Mouse (Mus musculus) myocyte (in vitro differentiated cells): ENCODE results near the gene Snx3. TPM values are rescaled to one million over a fixed set of nuclear protein-coding genes. Genes with fewer than 3 reads are reported as not detected.

Experiments used
- H3K27me3 ChIP-seq: one replicate; pipeline ENCODE4 v1.6.1; 2011; ENCODE audit not compliant: control insufficient read depth, insufficient read depth, insufficient read length
- H3K36me3 ChIP-seq: one replicate; pipeline ENCODE4 v1.6.1; 2011; ENCODE audit not compliant: control insufficient read depth, insufficient read depth
- H3K4me2 ChIP-seq: one replicate; pipeline ENCODE4 v1.6.1; 2011; ENCODE audit warnings: low read depth, control low read depth
- H3K4me3 ChIP-seq: one replicate; pipeline ENCODE4 v1.5.1; 2011; ENCODE audit warnings: mild to moderate bottlenecking, control low read depth, moderate library complexity
- H3K79me2 ChIP-seq: one replicate; pipeline ENCODE4 v1.6.1; 2011; ENCODE audit not compliant: control insufficient read depth, insufficient read depth
- H3ac ChIP-seq: one replicate; pipeline ENCODE4 v1.6.1; 2011; ENCODE audit not compliant: control insufficient read depth, insufficient read length
- CEBPB ChIP-seq: IDR thresholded peaks from 2 replicates; pipeline ENCODE4 v1.6.1; 2011; ENCODE audit warnings: mild to moderate bottlenecking, moderate library complexity; ENCODE audit not compliant: poor library complexity, insufficient read depth, severe bottlenecking
- E2F4 ChIP-seq: IDR thresholded peaks from one replicate; pipeline ENCODE4 v1.6.1; 2011; ENCODE audit warnings: mild to moderate bottlenecking, control low read depth, moderate library complexity; ENCODE audit not compliant: insufficient read depth
- MAX ChIP-seq: IDR thresholded peaks from one replicate; pipeline ENCODE4 v1.6.1; 2011; ENCODE audit warnings: low read depth, mild to moderate bottlenecking, control low read depth
- MYOD1 ChIP-seq, 3 experiments: IDR thresholded peaks; one replicate each; pipeline ENCODE4 v1.6.1; 2011; ENCODE audit warnings: control low read depth in 2 of 3, low read depth in 2 of 3, mild to moderate bottlenecking in 2 of 3, moderate library complexity in 1 of 3; ENCODE audit not compliant: insufficient read length in 2 of 3, control insufficient read depth in 1 of 3
- MYOG ChIP-seq, 3 experiments: IDR thresholded peaks; one replicate each; pipeline ENCODE4 v1.6.1; 2011; ENCODE audit warnings: control low read depth in 2 of 3, low read depth in 2 of 3, mild to moderate bottlenecking in 2 of 3; ENCODE audit not compliant: insufficient read length in 2 of 3, control insufficient read depth in 1 of 3, insufficient read depth in 1 of 3
- POLR2A ChIP-seq: IDR thresholded peaks from one replicate; pipeline ENCODE4 v1.6.1; 2011; ENCODE audit warnings: low read depth, mild to moderate bottlenecking, control low read depth, moderate library complexity; ENCODE audit not compliant: insufficient read length
- POLR2AphosphoS2 ChIP-seq: IDR thresholded peaks from one replicate; pipeline ENCODE4 v1.6.1; 2011; ENCODE audit warnings: low read depth, control low read depth; ENCODE audit not compliant: insufficient read length
- REST ChIP-seq: IDR thresholded peaks from one replicate; pipeline ENCODE4 v1.6.1; 2011; ENCODE audit warnings: mild to moderate bottlenecking, control low read depth, moderate library complexity; ENCODE audit not compliant: insufficient read depth, insufficient read length
- SRF ChIP-seq: IDR thresholded peaks from one replicate; pipeline ENCODE4 v1.6.1; 2011; ENCODE audit warnings: low read depth; ENCODE audit not compliant: control insufficient read depth, insufficient read length
- TCF12 ChIP-seq: IDR thresholded peaks from one replicate; pipeline ENCODE4 v1.6.1; 2011; ENCODE audit warnings: mild to moderate bottlenecking, control low read depth; ENCODE audit not compliant: poor library complexity, insufficient read depth, severe bottlenecking
- TCF3 ChIP-seq: IDR thresholded peaks from one replicate; pipeline ENCODE4 v1.6.1; 2011; ENCODE audit warnings: low read depth, control low read depth; ENCODE audit not compliant: insufficient read length
- USF1 ChIP-seq: IDR thresholded peaks from one replicate; pipeline ENCODE4 v1.6.1; 2011; ENCODE audit warnings: low read depth, mild to moderate bottlenecking, control low read depth, moderate library complexity
- polyA plus RNA-seq: library from polyadenylated mRNA; unstranded; fragments of >200 nt; fragmentation: generic; extraction: Trizol; gene quantifications from one replicate; pipeline ENCODE4 v1.2.1, GENCODE M21; 2012; ENCODE audit warnings: missing spikeins

Snx3 gene
- polyA plus RNA-seq, 1 experiment: 251 TPM

- Histone ChIP-seq H3ac (no peak overlapping the region), H3K4me2 (no peak overlapping the region), H3K27me3 (peaks cover 85% of the 10 kb centered on the region), H3K79me2 (no peaks in the 10 kb centered on the region), H3K36me3 (no peaks in the 10 kb centered on the region), H3K4me3 (no peak overlapping the region)
- TF ChIP-seq REST (no peak), POLR2AphosphoS2 (no peak), SRF (no peak), CEBPB (no peak), TCF3 (no peak), TCF12 (no peak), POLR2A (no peak), E2F4 (no peak), USF1 (no peak), MAX (no peak), MYOD1 (IDR thresholded peaks at IDR 0.05; ENCODE audit: control insufficient read depth in 1 of 3, insufficient read length in 2 of 3, low read depth in 2 of 3) (no peak), MYOG (IDR thresholded peaks at IDR 0.05; ENCODE audit: control insufficient read depth in 1 of 3, insufficient read depth in 1 of 3, insufficient read length in 2 of 3, low read depth in 2 of 3) (no peak)
Observed at GRCm38 (mm10) chr10:42578281-42578675, 76.4 kb downstream of the Snx3 start.

GRCm38 (mm10) chr10:42578698-42579474 is 77.1 kb downstream of the Snx3 start:
- TF ChIP-seq POLR2AphosphoS2 (no peak), SRF (no peak), CEBPB (no peak), USF1 (no peak), REST (no peak), TCF12 (no peak), MYOD1 (IDR thresholded peaks at IDR 0.05; ENCODE audit: control insufficient read depth in 1 of 3, insufficient read length in 2 of 3, low read depth in 2 of 3) (no peak), POLR2A (no peak), MYOG (IDR thresholded peaks at IDR 0.05; ENCODE audit: control insufficient read depth in 1 of 3, insufficient read depth in 1 of 3, insufficient read length in 2 of 3, low read depth in 2 of 3) (no peak), E2F4 (no peak), MAX (no peak), TCF3 (no peak)
- Histone ChIP-seq H3K4me2 (no peak overlapping the region), H3K36me3 (no peaks in the 10 kb centered on the region), H3K27me3 (peaks cover 85% of the 10 kb centered on the region), H3ac (no peak overlapping the region), H3K4me3 (no peak overlapping the region), H3K79me2 (no peaks in the 10 kb centered on the region)

GRCm38 (mm10) chr10:42579475-42580130 is 77.8 kb downstream of the Snx3 start:
- TF ChIP-seq TCF12: no peak
- TF ChIP-seq E2F4: no peak
- no peak for TF ChIP-seq MAX
- no peak for TF ChIP-seq REST
- TF ChIP-seq TCF3: no peak
- H3K36me3 ChIP-seq: no peaks in the 10 kb centered on the region
- H3K4me3 ChIP-seq: no peak overlapping the region
- no peak overlapping the region for H3ac ChIP-seq
- no peak overlapping the region for H3K4me2 ChIP-seq
- no peaks in the 10 kb centered on the region for H3K79me2 ChIP-seq
- H3K27me3 ChIP-seq: peaks cover 85% of the 10 kb centered on the region

DNA sequence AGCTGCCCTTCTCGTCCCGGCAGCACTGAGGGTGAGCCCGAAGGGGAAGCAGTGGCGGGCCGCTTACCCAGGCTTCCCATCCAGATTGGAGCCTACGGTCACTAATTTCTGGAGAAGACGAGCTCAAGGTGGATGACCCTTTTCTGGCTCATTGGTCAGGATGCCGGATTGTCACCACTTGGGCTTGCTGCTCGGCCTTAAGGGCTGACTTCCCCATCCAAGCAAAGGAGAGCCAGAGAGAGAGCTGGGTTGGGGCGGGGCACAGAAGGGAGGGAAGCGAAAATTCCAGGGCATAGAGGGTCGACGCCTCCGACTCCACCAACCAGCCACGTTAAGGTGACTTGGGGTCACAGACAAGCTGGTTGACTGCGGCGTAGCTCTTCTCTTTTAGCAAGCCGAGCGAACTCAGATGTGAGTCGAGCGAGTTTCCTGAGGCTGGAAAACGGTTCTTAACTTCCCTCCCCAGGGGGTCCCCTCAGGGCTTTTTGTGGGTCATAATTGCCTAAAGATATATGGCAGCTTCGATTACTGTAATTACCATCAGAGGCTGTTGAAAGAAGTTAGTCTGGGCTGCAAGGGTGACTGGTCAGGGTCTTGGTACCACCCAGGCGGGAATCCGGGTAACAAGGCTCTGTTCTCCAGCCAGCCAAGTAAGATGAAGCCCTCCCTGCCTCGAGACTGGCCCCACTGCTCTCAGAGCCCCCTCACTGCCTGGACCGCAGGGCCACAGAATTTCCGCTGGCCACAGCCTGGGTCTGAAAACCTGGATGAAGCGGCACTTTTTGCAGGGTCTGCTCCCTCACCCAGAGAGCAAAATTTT is 78.5 kb downstream of the Snx3 start:
- Histone ChIP-seq H3K4me2 (no peak overlapping the region), H3K27me3 (peaks cover 87% of the 10 kb centered on the region), H3K79me2 (no peaks in the 10 kb centered on the region), H3ac (no peak overlapping the region), H3K36me3 (no peaks in the 10 kb centered on the region), H3K4me3 (no peak overlapping the region)
- TF ChIP-seq E2F4 (no peak), POLR2AphosphoS2 (no peak), USF1 (no peak), REST (no peak), TCF3 (no peak), MAX (no peak), MYOG (IDR thresholded peaks at IDR 0.05; ENCODE audit: control insufficient read depth in 1 of 3, insufficient read depth in 1 of 3, insufficient read length in 2 of 3, low read depth in 2 of 3) (no peak), TCF12 (no peak), POLR2A (no peak), SRF (no peak), CEBPB (no peak), MYOD1 (IDR thresholded peaks at IDR 0.05; ENCODE audit: control insufficient read depth in 1 of 3, insufficient read length in 2 of 3, low read depth in 2 of 3) (no peak)
